Mouse (Mus musculus) limb, embryonic 11.5 days (tissue): Measurements from ENCODE around the gene Smim12. TPM values are rescaled to one million over a fixed set of nuclear protein-coding genes. Genes with fewer than 3 reads are reported as not detected.

Source experiments
- ATAC-seq: fragments of 200-750 bp; cut with Nextera tagmentation; 2 replicates; pipeline ENCODE4 v1.8.0; 2017; ENCODE audit warnings: low read depth; ENCODE audit not compliant: insufficient number of reproducible peaks, low FRiP score, low TSS enrichment
- DNase-seq: peaks from one replicate; pipeline ENCODE4 v3.0.0-alpha.2; 2015; ENCODE audit warnings: low spot score
- H3K27ac ChIP-seq: fragments of 300-500 bp; sonication (generic); replicated peaks from 2 replicates; pipeline ENCODE4 v1.5.1; 2014; ENCODE audit warnings: low read depth, mild to moderate bottlenecking, low read length
- H3K27me3 ChIP-seq: fragments of 300-500 bp; sonication (generic); 2 replicates; pipeline ENCODE4 v1.6.1; 2014; ENCODE audit warnings: mild to moderate bottlenecking, low read length, mixed read lengths; ENCODE audit not compliant: control insufficient read depth, insufficient read depth
- H3K36me3 ChIP-seq: fragments of 300-500 bp; sonication (generic); 2 replicates; pipeline ENCODE4 v1.6.1; 2014; ENCODE audit warnings: mild to moderate bottlenecking, low read length, moderate library complexity, mixed read lengths; ENCODE audit not compliant: control insufficient read depth, insufficient read depth
- H3K4me1 ChIP-seq: fragments of 300-500 bp; sonication (generic); 2 replicates; pipeline ENCODE4 v1.6.1; 2014; ENCODE audit warnings: low read length, mixed read lengths; ENCODE audit not compliant: control insufficient read depth, insufficient read depth
- H3K4me2 ChIP-seq: fragments of 300-500 bp; sonication (generic); 2 replicates; pipeline ENCODE4 v1.6.1; 2014; ENCODE audit warnings: low read depth, mild to moderate bottlenecking, moderate library complexity; ENCODE audit not compliant: severe bottlenecking
- H3K4me3 ChIP-seq: fragments of 300-500 bp; sonication (generic); 2 replicates; pipeline ENCODE4 v1.5.1; 2014; ENCODE audit warnings: low read depth, low read length
- H3K9ac ChIP-seq: fragments of 300-500 bp; sonication (generic); 2 replicates; pipeline ENCODE4 v1.6.1; 2014; ENCODE audit warnings: mild to moderate bottlenecking, low read length
- H3K9me3 ChIP-seq: fragments of 300-500 bp; sonication (generic); 2 replicates; pipeline ENCODE4 v1.6.1; 2016; ENCODE audit warnings: low read length; ENCODE audit not compliant: control insufficient read depth
- WGBS: fragments of 180-500 bp; shearing (Covaris S2); extraction: QIAGEN DNeasy Blood & Tissue Kit; methylation state at CpG from one replicate; pipeline ENCODE4 v1.1.7; 2014; 5-methylcytosine and 5-hydroxymethylcytosine counted together
- polyA plus RNA-seq: library from polyadenylated mRNA; unstranded; fragments of >200 nt; fragmentation: Nextera tagmentation; extraction: Ambion mirVana; gene quantifications from 2 replicates; pipeline ENCODE4 v1.2.1, GENCODE M21; 2014

Gene Smim12
- polyA plus RNA-seq, 1 experiment from 2014 or later: 65.9 TPM

DNA sequence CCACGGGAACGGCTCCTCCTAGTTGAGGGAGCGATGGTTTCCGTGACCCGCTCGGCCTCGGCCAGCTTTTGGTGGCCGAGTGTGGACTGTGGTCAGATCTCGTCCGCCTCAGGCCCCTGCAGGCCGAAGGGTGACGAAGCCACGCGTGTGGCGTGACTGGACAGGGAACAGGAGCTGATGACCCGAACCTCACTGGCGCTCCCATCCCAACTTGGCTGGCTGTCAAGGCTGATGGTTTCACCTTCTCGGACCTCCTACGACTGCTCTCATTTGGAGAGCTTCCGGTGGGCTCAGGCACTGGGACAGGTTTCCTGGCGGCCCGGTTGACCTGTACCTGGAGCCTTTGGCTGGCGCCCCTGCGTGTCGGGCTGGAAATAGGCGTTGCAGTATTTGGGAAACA is 369 bp downstream of the Smim12 start:
- Histone ChIP-seq H3K36me3 (peaks cover 2% of the 10 kb centered on the region; the same call in 1 of the 2 replicates), H3K4me2 (peak overlapping the region; percentile 83), H3K27me3 (no peaks in the 10 kb centered on the region), H3K4me1 (no peaks in the 10 kb centered on the region; the same call in 1 of the 2 replicates), H3K9ac (peak overlapping the region; percentile 96), H3K9me3 (no peaks in the 10 kb centered on the region), H3K4me3 (peak overlapping the region; percentile 95), H3K27ac (0 out of 2 replicates have a peak overlapping the region, but pooled peaks have one; percentile 21)
- under 1% methylated on average over 26 of the region's 26 CpGs for WGBS
- no peak for DNase-seq
- ATAC-seq: peak; percentile 56; the same call in 1 of the 2 replicates

- 2% methylated on average over 5 of the region's 5 CpGs for WGBS
- peak; percentile 94 for DNase-seq
- Histone ChIP-seq H3K27me3 (no peaks in the 10 kb centered on the region), H3K36me3 (peaks cover 2% of the 10 kb centered on the region; the same call in 1 of the 2 replicates), H3K4me3 (no peak overlapping the region), H3K4me2 (no peak overlapping the region), H3K9ac (no peak overlapping the region), H3K27ac (no peak overlapping the region), H3K4me1 (no peaks in the 10 kb centered on the region; the same call in 1 of the 2 replicates), H3K9me3 (no peaks in the 10 kb centered on the region)
- peak; percentile 72; the same call in 1 of the 2 replicates for ATAC-seq
Measured at GRCm38 (mm10) chr4:127249701-127250349, 6.2 kb downstream of the Smim12 start.

DNA sequence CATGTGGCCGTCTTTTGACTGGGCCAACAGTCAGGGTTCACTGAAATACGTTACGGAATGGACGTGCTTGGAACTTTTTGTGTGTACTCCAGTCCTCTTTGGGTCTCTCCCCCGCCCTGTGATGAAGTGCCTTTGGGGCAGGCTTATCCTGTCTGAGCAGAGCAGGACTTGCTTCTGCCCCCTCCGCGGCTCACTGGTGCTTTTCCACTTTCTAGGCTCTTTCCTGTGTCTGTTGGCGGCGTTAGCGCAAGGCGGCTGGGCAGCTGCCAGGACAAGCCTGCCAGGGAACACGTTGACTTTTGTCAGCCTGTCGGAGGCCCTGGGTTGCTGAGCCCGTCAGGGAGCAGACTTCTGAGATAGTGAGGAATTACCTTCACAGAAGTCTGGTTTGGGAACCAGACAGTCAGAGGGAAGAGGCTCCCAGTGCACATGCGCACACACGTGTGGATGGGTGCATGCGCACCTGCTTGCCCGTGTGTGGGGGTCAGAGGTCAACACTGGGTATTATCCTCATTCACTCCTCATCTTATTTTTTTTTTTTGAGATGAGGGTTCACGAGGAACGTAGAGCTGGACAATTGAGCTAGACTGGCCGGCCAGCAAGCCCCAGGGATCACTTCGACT is 8.5 kb downstream of the Smim12 start:
- Histone ChIP-seq H3K4me2 (no peak overlapping the region), H3K27ac (no peak overlapping the region), H3K27me3 (no peaks in the 10 kb centered on the region), H3K9ac (no peak overlapping the region), H3K36me3 (peaks cover 2% of the 10 kb centered on the region; the same call in 1 of the 2 replicates), H3K4me3 (no peak overlapping the region), H3K4me1 (no peaks in the 10 kb centered on the region), H3K9me3 (no peaks in the 10 kb centered on the region)
- no peak for ATAC-seq
- WGBS: 65% methylated on average over 22 of the region's 22 CpGs
- DNase-seq: no peak

DNA sequence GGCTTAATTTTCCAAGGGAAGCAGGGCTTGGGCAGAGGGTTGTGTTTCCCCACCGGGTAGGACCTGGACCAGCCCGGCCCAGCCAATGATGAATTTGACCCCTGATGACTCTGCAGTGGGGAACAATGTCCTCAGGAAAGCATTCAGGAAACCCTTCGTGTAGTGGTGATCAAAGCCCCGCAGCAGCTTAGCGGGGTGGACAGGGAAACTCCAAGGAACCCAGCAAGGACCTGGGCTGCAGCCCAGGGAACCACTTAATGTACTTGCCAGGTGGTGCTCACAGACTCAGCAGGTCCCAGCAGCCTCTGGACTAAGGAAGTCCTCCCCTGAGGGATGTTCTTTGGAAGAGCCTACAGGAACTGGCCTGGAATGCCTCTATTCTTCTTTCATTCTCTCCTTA is 13.2 kb downstream of the Smim12 start:
- no peaks in the 10 kb centered on the region for H3K36me3 ChIP-seq
- H3K4me3 ChIP-seq: no peak overlapping the region
- H3K9me3 ChIP-seq: no peaks in the 10 kb centered on the region
- H3K4me1 ChIP-seq: no peaks in the 10 kb centered on the region
- ATAC-seq (no peak), DNase-seq (no peak)
- H3K27me3 ChIP-seq: no peaks in the 10 kb centered on the region
- H3K9ac ChIP-seq: no peak overlapping the region
- H3K4me2 ChIP-seq: no peak overlapping the region
- 64% methylated on average over 5 of the region's 5 CpGs for WGBS
- H3K27ac ChIP-seq: no peak overlapping the region

- Histone ChIP-seq H3K9ac (no peak overlapping the region), H3K4me3 (no peak overlapping the region), H3K27ac (no peak overlapping the region), H3K36me3 (no peaks in the 10 kb centered on the region), H3K4me2 (no peak overlapping the region), H3K9me3 (no peaks in the 10 kb centered on the region), H3K27me3 (no peaks in the 10 kb centered on the region), H3K4me1 (no peaks in the 10 kb centered on the region)
- no peak for DNase-seq
- ATAC-seq: no peak
- 57% methylated on average over 11 of the region's 12 CpGs for WGBS
Measured at GRCm38 (mm10) chr4:127258186-127258897, 14.8 kb downstream of the Smim12 start.

GRCm38 (mm10) chr4:127261601-127262000 is 18.0 kb downstream of the Smim12 start:
- no peak overlapping the region for H3K9ac ChIP-seq
- no peak for ATAC-seq
- H3K4me3 ChIP-seq: no peak overlapping the region
- H3K4me2 ChIP-seq: no peak overlapping the region
- no peaks in the 10 kb centered on the region for H3K9me3 ChIP-seq
- H3K4me1 ChIP-seq: no peaks in the 10 kb centered on the region
- 93% methylated on average over 14 of the region's 14 CpGs for WGBS
- no peak for DNase-seq
- no peaks in the 10 kb centered on the region for H3K27me3 ChIP-seq
- no peak overlapping the region for H3K27ac ChIP-seq
- no peaks in the 10 kb centered on the region for H3K36me3 ChIP-seq

DNA sequence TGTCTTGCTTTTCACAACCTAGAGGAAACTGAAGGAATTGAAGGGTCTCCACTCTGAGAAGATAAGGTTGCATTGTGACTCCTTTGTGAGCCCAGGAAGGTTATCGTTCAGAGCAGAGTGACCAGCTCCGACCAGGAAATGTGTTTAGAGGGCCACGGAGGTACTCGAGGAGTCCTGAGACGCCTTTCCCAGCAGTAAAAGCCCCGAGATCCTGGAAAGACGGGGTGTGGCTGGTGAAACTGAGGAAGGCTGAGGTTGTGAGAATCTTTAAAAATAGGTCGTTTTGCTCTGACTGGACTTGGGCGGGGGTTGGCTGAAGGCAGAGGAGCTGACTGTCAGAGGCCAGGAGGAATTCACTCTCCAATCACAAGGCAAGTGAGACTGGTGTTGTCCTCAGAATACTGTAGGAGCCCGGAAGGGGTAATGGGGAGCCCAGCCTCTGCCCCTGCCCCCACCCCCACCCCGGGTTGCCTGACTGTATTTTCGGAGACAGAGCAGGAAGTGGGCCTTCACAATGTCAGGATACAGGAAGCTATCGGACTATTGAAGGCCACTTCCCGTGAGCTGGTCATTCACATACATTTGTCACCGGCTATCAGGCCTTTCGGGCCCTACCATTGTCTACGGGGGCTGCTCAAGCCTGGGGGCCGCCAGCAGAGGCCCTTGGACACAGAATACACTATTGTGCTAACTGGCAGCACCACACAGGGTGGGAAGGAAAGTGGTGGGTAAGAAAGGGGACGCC is 20.0 kb downstream of the Smim12 start:
- Histone ChIP-seq H3K36me3 (no peaks in the 10 kb centered on the region), H3K9ac (no peak overlapping the region), H3K4me1 (no peaks in the 10 kb centered on the region), H3K9me3 (no peaks in the 10 kb centered on the region), H3K4me2 (no peak overlapping the region), H3K27me3 (no peaks in the 10 kb centered on the region), H3K27ac (no peak overlapping the region), H3K4me3 (no peak overlapping the region)
- 79% methylated on average over 19 of the region's 19 CpGs for WGBS
- ATAC-seq (no peak), DNase-seq (no peak)

GRCm38 (mm10) chr4:127264183-127264554 is 20.6 kb downstream of the Smim12 start:
- DNase-seq (no peak), ATAC-seq (no peak)
- H3K4me1 ChIP-seq: no peaks in the 10 kb centered on the region
- 74% methylated on average over 5 of the region's 5 CpGs for WGBS
- H3K9ac ChIP-seq: no peak overlapping the region
- no peaks in the 10 kb centered on the region for H3K27me3 ChIP-seq
- H3K4me3 ChIP-seq: no peak overlapping the region
- no peaks in the 10 kb centered on the region for H3K36me3 ChIP-seq
- no peak overlapping the region for H3K4me2 ChIP-seq
- no peaks in the 10 kb centered on the region for H3K9me3 ChIP-seq
- H3K27ac ChIP-seq: no peak overlapping the region
